Mouse (Mus musculus) bone marrow, adult 2 months (tissue): ENCODE data around the gene Limd2.

Source experiments
- CTCF ChIP-seq: fragments of 200-500 bp; IDR thresholded peaks from 2 replicates; pipeline ENCODE4 v1.5.1; 2011; ENCODE audit warnings: low read length, control low read depth; ENCODE audit not compliant: control insufficient read depth, insufficient read depth
- POLR2A ChIP-seq: fragments of 200-500 bp; IDR thresholded peaks from 2 replicates; pipeline ENCODE4 v1.6.1; 2011; ENCODE audit warnings: low read depth, mild to moderate bottlenecking, control low read depth, low read length, borderline replicate concordance; ENCODE audit not compliant: control insufficient read depth

DNA sequence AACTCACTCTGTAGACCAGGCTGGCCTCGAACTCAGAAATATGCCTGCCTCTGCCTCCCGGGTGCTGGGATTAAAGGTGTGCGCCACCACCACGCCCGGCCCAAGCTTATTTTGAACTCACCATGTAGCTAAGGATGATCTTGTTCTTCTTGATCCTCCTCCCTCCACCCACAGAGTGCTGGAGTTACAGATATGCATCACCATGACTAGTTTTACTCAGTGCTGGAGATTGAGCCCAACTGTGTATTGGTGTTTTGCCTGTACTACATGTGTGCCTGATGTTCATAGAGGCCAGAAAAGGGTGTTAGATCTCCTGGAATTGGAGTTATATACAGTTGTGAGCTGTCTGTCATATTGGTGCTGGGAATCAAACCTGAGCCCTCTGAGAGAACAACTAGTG is 38.4 kb downstream of the Limd2 start:
- TF ChIP-seq CTCF (no peak), POLR2A (no peak)
